Mouse (Mus musculus) MEL (cell line): ENCODE data around the gene Jdp2. TPM values are rescaled to one million over a fixed set of nuclear protein-coding genes. Genes with fewer than 3 reads are reported as not detected.

Experiments
- DNase-seq: peaks from one replicate; pipeline ENCODE4 v3.0.0; 2011; ENCODE audit warnings: low read depth, low spot score
- H3K27ac ChIP-seq: 2 replicates; pipeline ENCODE4 v1.5.1; 2012; ENCODE audit warnings: low read depth, mild to moderate bottlenecking, control low read depth, low read length, moderate library complexity; ENCODE audit not compliant: control insufficient read depth
- H3K27me3 ChIP-seq, 2 experiments: fragments of 150-350 bp in 1 of 2; sonication (generic) in 1 of 2; 2 replicates each; pipeline ENCODE4 v1.6.1; 2012; ENCODE audit warnings: low read length in 2 of 2, mild to moderate bottlenecking in 2 of 2, improper control_type of control experiment in 1 of 2, moderate library complexity in 1 of 2; ENCODE audit not compliant: insufficient read depth in 2 of 2, control insufficient read depth in 1 of 2
- H3K36me3 ChIP-seq, 2 experiments: 2 replicates each; pipeline ENCODE4 v1.6.1; 2012 to 2014; ENCODE audit warnings: low read length in 2 of 2, improper control_type of control experiment in 1 of 2, inconsistent platforms in 1 of 2, mild to moderate bottlenecking in 1 of 2; ENCODE audit not compliant: insufficient read depth in 2 of 2, control insufficient read depth in 1 of 2
- H3K4me1 ChIP-seq, 2 experiments: fragments of 150-350 bp in 1 of 2; sonication (generic) in 1 of 2; 2 replicates each; pipeline ENCODE4 v1.6.1; 2012; ENCODE audit warnings: low read length in 2 of 2, improper control_type of control experiment in 1 of 2, mild to moderate bottlenecking in 1 of 2; ENCODE audit not compliant: insufficient read depth in 2 of 2, control insufficient read depth in 1 of 2
- H3K4me3 ChIP-seq, 2 experiments: fragments of 150-350 bp in 1 of 2; sonication (generic) in 1 of 2; 2 replicates each; pipeline ENCODE4 v1.5.1; 2012; ENCODE audit warnings: low read depth in 2 of 2, low read length in 2 of 2, mild to moderate bottlenecking in 2 of 2, moderate library complexity in 2 of 2, control low read depth in 1 of 2, improper control_type of control experiment in 1 of 2; ENCODE audit not compliant: control insufficient read depth in 1 of 2, insufficient read depth in 1 of 2
- H3K79me2 ChIP-seq: 2 replicates; pipeline ENCODE4 v1.6.1; 2012; ENCODE audit warnings: mild to moderate bottlenecking, low read length, moderate library complexity; ENCODE audit not compliant: control insufficient read depth, poor library complexity, insufficient read depth
- H3K9ac ChIP-seq: 2 replicates; pipeline ENCODE4 v1.6.1; 2012; ENCODE audit warnings: low read depth, mild to moderate bottlenecking, control low read depth, low read length, moderate library complexity; ENCODE audit not compliant: control insufficient read depth, poor library complexity, severe bottlenecking
- H3K9me3 ChIP-seq: fragments of 150-350 bp; sonication (generic); replicated peaks from 2 replicates; pipeline ENCODE4 v1.6.1; 2012; ENCODE audit warnings: mild to moderate bottlenecking, low read length, improper control_type of control experiment, moderate library complexity; ENCODE audit not compliant: insufficient read depth
- BHLHE40 ChIP-seq: IDR thresholded peaks from 2 replicates; pipeline ENCODE4 v1.6.1; 2012; ENCODE audit warnings: low read depth, mild to moderate bottlenecking, inconsistent platforms, low read length, improper control_type of control experiment, borderline replicate concordance
- CHD1 ChIP-seq: IDR thresholded peaks from 2 replicates; pipeline ENCODE4 v1.6.1; 2012; ENCODE audit warnings: low read depth, mild to moderate bottlenecking, inconsistent platforms, low read length, improper control_type of control experiment
- CTCF ChIP-seq, 3 experiments: IDR thresholded peaks in 2 of 3; conservative IDR thresholded peaks in 1 of 3; 2 replicates each; pipeline ENCODE4 v1.5.1; 2011 to 2012; ENCODE audit warnings: low read length in 3 of 3, low read depth in 2 of 3, mild to moderate bottlenecking in 2 of 3, improper control_type of control experiment in 1 of 3, inconsistent platforms in 1 of 3, mixed read lengths in 1 of 3, moderate library complexity in 1 of 3; ENCODE audit not compliant: control insufficient read depth in 1 of 3, insufficient read depth in 1 of 3, poor library complexity in 1 of 3, severe bottlenecking in 1 of 3
- E2F4 ChIP-seq: IDR thresholded peaks from 2 replicates; pipeline ENCODE4 v1.6.1; 2011; ENCODE audit warnings: low read depth, low read length, improper control_type of control experiment, borderline replicate concordance
- ELF1 ChIP-seq: IDR thresholded peaks from 2 replicates; pipeline ENCODE4 v1.6.1; 2014; ENCODE audit warnings: low read depth, mild to moderate bottlenecking, inconsistent platforms, low read length, improper control_type of control experiment, moderate library complexity
- ETS1 ChIP-seq: IDR thresholded peaks from 2 replicates; pipeline ENCODE4 v1.6.1; 2012; ENCODE audit warnings: low read depth, mild to moderate bottlenecking, inconsistent platforms, low read length, improper control_type of control experiment, moderate library complexity
- GABPA ChIP-seq: IDR thresholded peaks from 2 replicates; pipeline ENCODE4 v1.6.1; 2012; ENCODE audit warnings: low read depth, mild to moderate bottlenecking, inconsistent platforms, low read length, improper control_type of control experiment, moderate library complexity
- GATA1 ChIP-seq: IDR thresholded peaks from 2 replicates; pipeline ENCODE4 v1.6.1; 2011; ENCODE audit warnings: low read depth, low read length, improper control_type of control experiment
- HCFC1 ChIP-seq: IDR thresholded peaks from 2 replicates; pipeline ENCODE4 v1.6.1; 2012; ENCODE audit warnings: low read depth, mild to moderate bottlenecking, inconsistent platforms, low read length, improper control_type of control experiment, moderate library complexity
- KAT2A ChIP-seq: conservative IDR thresholded peaks from 2 replicates; pipeline ENCODE4 v1.6.1; 2012; ENCODE audit warnings: low read depth, low read length, improper control_type of control experiment, inconsistent platforms
- MAFK ChIP-seq: IDR thresholded peaks from 2 replicates; pipeline ENCODE4 v1.6.1; 2011; ENCODE audit warnings: low read depth, mild to moderate bottlenecking, low read length, improper control_type of control experiment, borderline replicate concordance
- MAX ChIP-seq: IDR thresholded peaks from 2 replicates; pipeline ENCODE4 v1.6.1; 2011; ENCODE audit warnings: low read length, improper control_type of control experiment
- MAZ ChIP-seq: IDR thresholded peaks from 2 replicates; pipeline ENCODE4 v1.6.1; 2012; ENCODE audit warnings: low read depth, mild to moderate bottlenecking, inconsistent platforms, low read length, improper control_type of control experiment
- MEF2A ChIP-seq: IDR thresholded peaks from 2 replicates; pipeline ENCODE4 v1.6.1; 2014; ENCODE audit warnings: low read depth, mild to moderate bottlenecking, inconsistent platforms, low read length, improper control_type of control experiment; ENCODE audit not compliant: poor library complexity, insufficient replicate concordance, severe bottlenecking; ENCODE audit errors: extremely low read depth
- MXI1 ChIP-seq: IDR thresholded peaks from 2 replicates; pipeline ENCODE4 v1.6.1; 2011; ENCODE audit warnings: mild to moderate bottlenecking, low read depth, low read length, improper control_type of control experiment
- MYC ChIP-seq: IDR thresholded peaks from 2 replicates; pipeline ENCODE4 v1.6.1; 2011; ENCODE audit warnings: low read depth, mild to moderate bottlenecking, low read length, improper control_type of control experiment, moderate library complexity
- NELFE ChIP-seq: IDR thresholded peaks from 2 replicates; pipeline ENCODE4 v1.6.1; 2011; ENCODE audit warnings: low read depth, low read length, improper control_type of control experiment
- NRF1 ChIP-seq: IDR thresholded peaks from 2 replicates; pipeline ENCODE4 v1.6.1; 2014; ENCODE audit warnings: low read depth, mild to moderate bottlenecking, inconsistent platforms, low read length, improper control_type of control experiment, moderate library complexity; ENCODE audit not compliant: poor library complexity, insufficient read depth, severe bottlenecking
- POLR2A ChIP-seq, 2 experiments: IDR thresholded peaks; 2 replicates each; pipeline ENCODE4 v1.6.1; 2011 to 2012; ENCODE audit warnings: low read length in 2 of 2, mild to moderate bottlenecking in 2 of 2, control low read depth in 1 of 2, improper control_type of control experiment in 1 of 2, low read depth in 1 of 2, moderate library complexity in 1 of 2; ENCODE audit not compliant: control insufficient read depth in 1 of 2, insufficient read depth in 1 of 2, poor library complexity in 1 of 2
- POLR2AphosphoS2 ChIP-seq: IDR thresholded peaks from 2 replicates; pipeline ENCODE4 v1.6.1; 2011; ENCODE audit warnings: low read length, improper control_type of control experiment
- POLR2AphosphoS5 ChIP-seq: IDR thresholded peaks from 2 replicates; pipeline ENCODE4 v1.6.1; 2012; ENCODE audit warnings: low read depth, borderline replicate concordance, mild to moderate bottlenecking, inconsistent platforms, low read length, moderate library complexity, mixed read lengths
- RAD21 ChIP-seq: IDR thresholded peaks from 2 replicates; pipeline ENCODE4 v1.6.1; 2011; ENCODE audit warnings: mild to moderate bottlenecking, low read depth, low read length, improper control_type of control experiment
- RCOR1 ChIP-seq: IDR thresholded peaks from 2 replicates; pipeline ENCODE4 v1.6.1; 2012; ENCODE audit warnings: low read depth, mild to moderate bottlenecking, inconsistent platforms, low read length, improper control_type of control experiment
- TAL1 ChIP-seq: IDR thresholded peaks from 2 replicates; pipeline ENCODE4 v1.6.1; 2012; ENCODE audit warnings: mild to moderate bottlenecking, inconsistent platforms, low read length, moderate library complexity, mixed read lengths
- TBP ChIP-seq: IDR thresholded peaks from 2 replicates; pipeline ENCODE4 v1.8.0; 2011; ENCODE audit warnings: low read depth, low read length, improper control_type of control experiment
- TCF12 ChIP-seq: IDR thresholded peaks from 2 replicates; pipeline ENCODE4 v1.6.1; 2014; ENCODE audit warnings: low read depth, mild to moderate bottlenecking, inconsistent platforms, low read length, improper control_type of control experiment, moderate library complexity
- UBTF ChIP-seq: IDR thresholded peaks from 2 replicates; pipeline ENCODE4 v1.6.1; 2012; ENCODE audit warnings: low read depth, mild to moderate bottlenecking, inconsistent platforms, low read length, improper control_type of control experiment, moderate library complexity, borderline replicate concordance; ENCODE audit not compliant: insufficient read depth
- USF1 ChIP-seq: IDR thresholded peaks from 2 replicates; pipeline ENCODE4 v1.6.1; 2014; ENCODE audit warnings: low read depth, mild to moderate bottlenecking, inconsistent platforms, low read length, improper control_type of control experiment, moderate library complexity
- USF2 ChIP-seq, 2 experiments: IDR thresholded peaks; 2 replicates each; pipeline ENCODE4 v1.6.1; 2011 to 2012; ENCODE audit warnings: improper control_type of control experiment in 2 of 2, low read length in 2 of 2, borderline replicate concordance in 1 of 2, inconsistent platforms in 1 of 2, low read depth in 1 of 2, mild to moderate bottlenecking in 1 of 2; ENCODE audit not compliant: insufficient read depth in 1 of 2
- ZC3H11A ChIP-seq: IDR thresholded peaks from 2 replicates; pipeline ENCODE4 v1.6.1; 2012; ENCODE audit warnings: low read depth, mild to moderate bottlenecking, inconsistent platforms, low read length, improper control_type of control experiment
- ZMIZ1 ChIP-seq: IDR thresholded peaks from 2 replicates; pipeline ENCODE4 v1.6.1; 2012; ENCODE audit warnings: low read depth, mild to moderate bottlenecking, inconsistent platforms, low read length, improper control_type of control experiment, moderate library complexity
- polyA plus RNA-seq, 2 experiments: library from polyadenylated mRNA; stranded (reverse) in 1 of 2; unstranded in 1 of 2; fragments of >175 nt in 1 of 2; fragments of >200 nt in 1 of 2; gene quantifications; 2 replicates each; pipeline versions ENCODE4 v1.2.1 to v1.2.4; 2012; ENCODE audit warnings: low replicate concordance in 2 of 2, low read depth in 1 of 2; ENCODE audit not compliant: insufficient read length in 2 of 2, insufficient read depth in 1 of 2, missing spikeins in 1 of 2
- total RNA-seq: library from RNA; depleted of rRNA; stranded (reverse); fragments of 300-350 nt; gene quantifications from 2 replicates; pipeline ENCODE4 v1.2.3, GENCODE M21; 2012

The Jdp2 gene
- total and polyA plus RNA-seq, 3 experiments, result 2.3 to 9.1 TPM; not detected in 1

DNA sequence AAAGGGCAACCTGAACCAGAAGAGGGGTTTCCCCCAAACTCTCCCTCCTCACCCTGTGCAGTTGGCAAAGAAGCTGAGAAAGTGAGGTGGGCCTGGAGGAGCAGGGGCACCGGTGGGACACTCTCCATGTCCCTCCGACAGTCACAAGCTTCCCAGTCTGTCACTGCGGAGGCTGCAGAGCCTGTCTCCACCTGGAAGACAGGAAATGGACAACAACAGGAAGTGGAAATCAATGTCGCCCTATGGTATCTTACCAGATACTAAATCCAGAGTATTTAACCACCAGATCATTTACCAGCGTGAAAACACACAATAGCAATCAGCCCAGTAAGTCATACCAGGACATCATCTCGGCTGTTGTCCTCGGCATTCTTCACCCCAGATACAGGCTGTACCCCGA, 67.3 kb downstream of the Jdp2 start:
- H3K36me3 ChIP-seq, result no peaks in the 10 kb centered on the region
- TF ChIP-seq RCOR1, result no peak
- TF ChIP-seq ELF1, result no peak
- no peak for TF ChIP-seq CTCF (IDR thresholded peaks at IDR 0.05 in 2 of 3, conservative IDR thresholded peaks at IDR 0.05 in 1 of 3; ENCODE audit: control insufficient read depth in 1 of 3, insufficient read depth in 1 of 3, low read depth in 2 of 3, low read length in 3 of 3, poor library complexity in 1 of 3, severe bottlenecking in 1 of 3)
- TF ChIP-seq HCFC1, result no peak
- no peak for TF ChIP-seq ZMIZ1
- no peak for TF ChIP-seq KAT2A
- TF ChIP-seq E2F4, result no peak
- TF ChIP-seq TAL1, result no peak
- TF ChIP-seq BHLHE40, result no peak
- no peak for TF ChIP-seq MAX
- TF ChIP-seq USF1, result no peak
- TF ChIP-seq MAFK, result no peak
- no peak for TF ChIP-seq POLR2A (IDR thresholded peaks at IDR 0.05; ENCODE audit: control insufficient read depth in 1 of 2, insufficient read depth in 1 of 2, low read depth in 1 of 2, low read length in 2 of 2, poor library complexity in 1 of 2)
- no peak for TF ChIP-seq ETS1
- no peak for TF ChIP-seq RAD21
- no peak for TF ChIP-seq MXI1
- TF ChIP-seq NELFE, result no peak
- TF ChIP-seq MAZ, result no peak
- TF ChIP-seq, all 39 proteins: peak for 0
- Histone ChIP-seq H3K9ac (no peak overlapping the region), H3K4me3 (no peak overlapping the region), H3K27ac (no peak overlapping the region), H3K4me1 (no peaks in the 10 kb centered on the region), H3K79me2 (no peaks in the 10 kb centered on the region), H3K9me3 (no peaks in the 10 kb centered on the region), H3K27me3 (0 out of 4 replicates have a peak, but pooled peaks cover 0 to 1% of the 10 kb centered on the region in 2 experiments)
- no peak for DNase-seq

DNA sequence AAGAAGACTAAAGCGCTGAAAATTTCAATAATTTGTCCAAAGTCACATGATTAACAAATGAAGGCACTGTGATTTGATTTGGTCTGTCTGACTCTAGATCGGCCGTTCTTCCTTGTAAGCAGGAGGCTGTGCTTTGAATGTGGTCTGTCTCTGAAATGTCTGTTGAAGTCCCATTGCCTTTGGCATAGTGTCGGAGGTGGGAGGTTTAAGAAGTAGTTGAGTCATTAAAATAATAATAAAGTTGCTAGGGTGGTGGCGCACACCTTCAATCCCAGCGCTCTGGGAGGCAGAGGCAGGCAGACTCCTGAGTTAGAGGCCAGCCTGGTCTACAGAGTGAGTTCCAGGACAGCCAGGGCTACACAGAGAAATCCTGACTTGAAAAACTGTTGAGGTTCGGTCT, 68.2 kb downstream of the Jdp2 start:
- Histone ChIP-seq H3K79me2 (no peaks in the 10 kb centered on the region), H3K36me3 (no peaks in the 10 kb centered on the region), H3K9me3 (no peaks in the 10 kb centered on the region), H3K27me3 (0 out of 4 replicates have a peak, but pooled peaks cover 0 to 1% of the 10 kb centered on the region in 2 experiments), H3K4me1 (no peaks in the 10 kb centered on the region), H3K4me3 (no peak overlapping the region), H3K9ac (no peak overlapping the region), H3K27ac (no peak overlapping the region)
- TF ChIP-seq NELFE (no peak), KAT2A (no peak), E2F4 (no peak), TCF12 (no peak), ZC3H11A (no peak), TAL1 (no peak), POLR2AphosphoS5 (no peak), GATA1 (no peak), MXI1 (no peak), MYC (no peak), USF1 (no peak), USF2 (IDR thresholded peaks at IDR 0.05; ENCODE audit: borderline replicate concordance in 1 of 2, insufficient read depth in 1 of 2, low read depth in 1 of 2, low read length in 2 of 2) (no peak), MAFK (no peak), MEF2A (no peak), GABPA (no peak), TBP (no peak), UBTF (no peak), CHD1 (no peak), NRF1 (no peak), POLR2AphosphoS2 (no peak)
- TF ChIP-seq, all 39 proteins: peak for 0
- no peak for DNase-seq
